Mouse (Mus musculus): Measurements from ENCODE around the gene Meis1. TPM values are rescaled to one million over a fixed set of nuclear protein-coding genes. Genes with fewer than 3 reads are reported as not detected.

The Meis1 gene
- polyA plus RNA-seq, 1 experiment from 2014 or later = 116 TPM

DNA sequence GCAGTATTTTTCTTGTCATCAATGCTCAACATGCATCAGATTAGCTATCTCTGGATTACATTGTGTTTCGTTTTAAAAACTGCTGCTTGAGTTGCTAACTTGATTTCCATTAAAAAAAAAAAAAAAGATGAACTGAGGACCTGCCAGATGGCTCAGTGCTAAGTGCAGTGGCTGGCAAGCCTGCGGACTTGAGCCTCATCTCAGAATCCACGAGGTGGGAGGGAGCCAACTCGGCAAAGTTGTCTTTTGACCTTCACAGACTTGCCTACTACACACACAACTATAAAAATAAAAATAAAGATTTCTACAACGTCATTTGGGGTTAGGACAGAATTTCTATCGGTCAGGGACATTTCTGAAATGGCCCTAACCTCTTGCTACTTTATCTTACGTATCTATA is 62.8 kb downstream of the Meis1 start:
- Histone ChIP-seq H3K4me3 (no peak overlapping the region), H3K9ac (no peak overlapping the region), H3K4me2 (no peak overlapping the region), H3K27me3 (no peaks in the 10 kb centered on the region), H3K36me3 (no peaks in the 10 kb centered on the region), H3K4me1 (peaks cover 27% of the 10 kb centered on the region), H3K9me3 (no peaks in the 10 kb centered on the region), H3K27ac (no peak overlapping the region)
- no peak for ATAC-seq (ENCODE audit: borderline replicate concordance, extremely low read depth, low FRiP score, low TSS enrichment)
- whole genome bisulfite sequencing = 60% methylated on average over 7 of the region's 7 CpGs

DNA sequence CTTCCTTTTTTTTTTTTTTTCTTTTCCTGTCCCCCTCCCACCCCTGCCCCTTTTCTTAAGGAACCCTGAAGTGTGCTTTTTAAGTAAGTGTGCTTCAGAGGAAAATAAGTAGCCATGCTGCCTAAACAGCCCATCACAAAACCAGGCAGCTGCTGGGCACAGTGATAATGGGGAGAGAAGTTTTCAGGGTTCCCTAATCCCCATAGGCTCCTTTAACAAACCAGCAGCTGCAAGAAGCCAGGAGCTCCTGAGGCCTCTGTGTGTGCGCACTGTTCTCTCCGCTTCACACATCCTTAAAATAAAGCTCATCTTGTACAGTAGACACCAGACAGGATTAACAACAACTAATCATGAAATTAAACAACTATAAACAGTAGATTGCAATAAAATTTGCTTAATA is 63.9 kb downstream of the Meis1 start:
- Histone ChIP-seq H3K4me1 (peaks cover 24% of the 10 kb centered on the region), H3K9ac (no peak overlapping the region)
- WGBS = 92% methylated on average over 2 of the region's 2 CpGs

DNA sequence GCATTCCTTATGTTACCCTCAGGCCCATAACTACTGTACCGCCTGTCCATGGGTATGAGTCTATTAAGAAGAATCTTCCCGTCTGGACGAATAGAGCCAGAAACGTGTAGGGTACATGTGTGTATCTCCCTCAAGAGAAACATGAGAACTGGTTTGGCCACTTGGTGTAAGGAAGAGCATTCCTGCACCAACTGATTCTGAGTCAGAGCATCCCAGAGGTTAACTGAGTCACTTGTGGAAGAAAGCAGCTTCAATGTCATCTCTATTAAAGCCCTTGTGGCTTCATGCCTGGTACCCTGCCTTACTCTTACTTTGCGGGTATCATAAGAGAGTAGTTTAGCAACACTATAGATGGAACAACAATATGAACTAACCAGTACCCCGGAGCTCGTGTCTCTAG is 64.9 kb downstream of the Meis1 start:
- Histone ChIP-seq H3K27ac (no peak overlapping the region), H3K4me1 (peaks cover 20% of the 10 kb centered on the region), H3K27me3 (no peaks in the 10 kb centered on the region), H3K4me3 (no peak overlapping the region), H3K36me3 (no peaks in the 10 kb centered on the region), H3K9ac (no peak overlapping the region), H3K9me3 (no peaks in the 10 kb centered on the region), H3K4me2 (no peak overlapping the region)
- 69% methylated on average over 7 of the region's 7 CpGs for WGBS
- no peak for ATAC-seq (ENCODE audit: borderline replicate concordance, extremely low read depth, low FRiP score, low TSS enrichment)

More for the DNA sequence above, 63.9 kb downstream of the Meis1 start:
- Histone ChIP-seq H3K4me2 (no peak overlapping the region), H3K9me3 (no peaks in the 10 kb centered on the region), H3K36me3 (no peaks in the 10 kb centered on the region), H3K27ac (no peak overlapping the region), H3K4me3 (no peak overlapping the region), H3K27me3 (no peaks in the 10 kb centered on the region)
- no peak for ATAC-seq (ENCODE audit: borderline replicate concordance, extremely low read depth, low FRiP score, low TSS enrichment)

DNA sequence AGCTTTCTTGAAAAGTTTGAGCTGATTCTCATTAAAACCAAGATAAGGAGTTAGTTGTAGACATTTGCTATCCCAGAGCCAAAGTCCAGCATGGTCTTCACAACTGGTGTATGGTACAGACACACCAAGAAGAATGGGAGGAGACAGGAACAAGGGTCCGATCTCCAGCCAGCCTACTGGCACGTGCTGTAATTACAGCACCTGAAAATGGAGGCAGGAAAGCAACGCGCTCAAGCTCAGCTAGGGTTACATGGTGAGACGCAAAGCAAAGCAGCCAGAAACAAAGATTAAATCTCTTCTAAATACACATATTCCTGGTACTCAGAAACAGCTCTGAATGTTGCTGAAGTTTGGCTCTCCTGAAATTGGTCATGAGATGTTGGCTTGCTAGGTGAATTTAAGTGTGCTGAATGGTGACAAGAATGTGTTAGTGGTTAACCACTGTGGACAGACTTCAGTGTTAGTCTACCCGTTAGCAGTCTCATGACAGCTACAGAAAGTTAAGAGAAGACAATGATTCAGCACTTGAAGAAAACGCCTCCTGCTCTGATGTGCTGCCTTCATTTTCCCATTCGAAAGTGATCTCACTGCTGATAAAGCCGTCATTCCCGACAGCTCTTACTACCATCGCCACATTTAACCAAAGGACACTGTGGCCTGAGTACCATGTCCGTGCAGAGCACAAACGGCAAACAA is 70.0 kb downstream of the Meis1 start:
- Histone ChIP-seq H3K27me3 (no peaks in the 10 kb centered on the region), H3K9ac (no peak overlapping the region), H3K36me3 (peaks cover 5% of the 10 kb centered on the region; the same call in 1 of the 2 replicates), H3K4me2 (no peak overlapping the region), H3K9me3 (no peaks in the 10 kb centered on the region), H3K4me1 (peaks cover 32% of the 10 kb centered on the region), H3K4me3 (no peak overlapping the region), H3K27ac (no peak overlapping the region)
- ATAC-seq (ENCODE audit: borderline replicate concordance, extremely low read depth, low FRiP score, low TSS enrichment) = no peak
- WGBS = 73% methylated on average over 13 of the region's 13 CpGs

DNA sequence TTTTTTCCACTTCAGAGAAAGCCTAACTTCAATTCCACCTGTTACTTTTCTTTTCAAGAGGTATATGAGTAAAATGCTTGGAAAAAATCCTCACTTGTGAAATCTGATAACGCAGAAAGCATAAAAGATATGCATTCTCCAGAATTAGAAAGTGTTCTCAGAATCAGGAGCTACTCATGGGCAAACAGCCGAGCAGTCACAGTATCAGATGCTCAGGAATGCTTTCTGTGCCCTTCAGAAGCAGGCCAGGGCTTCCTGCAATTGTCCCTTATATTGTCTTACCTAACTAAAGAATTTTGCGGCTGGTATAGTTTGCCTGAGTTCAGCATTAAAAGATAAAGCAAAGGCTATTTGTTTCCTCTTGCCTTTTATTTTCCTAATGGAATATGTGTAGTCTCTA is 71.4 kb downstream of the Meis1 start:
- H3K27ac ChIP-seq = peak overlapping the region; percentile 12; the same call in 1 of the 2 replicates
- H3K4me2 ChIP-seq = no peak overlapping the region
- no peaks in the 10 kb centered on the region for H3K27me3 ChIP-seq
- peaks cover 5% of the 10 kb centered on the region; the same call in 1 of the 2 replicates for H3K36me3 ChIP-seq
- no peak overlapping the region for H3K4me3 ChIP-seq
- 47% methylated on average over 3 of the region's 3 CpGs for WGBS
- H3K4me1 ChIP-seq = peaks cover 34% of the 10 kb centered on the region
- no peak overlapping the region for H3K9ac ChIP-seq
- no peaks in the 10 kb centered on the region for H3K9me3 ChIP-seq
- no peak for ATAC-seq (ENCODE audit: borderline replicate concordance, extremely low read depth, low FRiP score, low TSS enrichment)

DNA sequence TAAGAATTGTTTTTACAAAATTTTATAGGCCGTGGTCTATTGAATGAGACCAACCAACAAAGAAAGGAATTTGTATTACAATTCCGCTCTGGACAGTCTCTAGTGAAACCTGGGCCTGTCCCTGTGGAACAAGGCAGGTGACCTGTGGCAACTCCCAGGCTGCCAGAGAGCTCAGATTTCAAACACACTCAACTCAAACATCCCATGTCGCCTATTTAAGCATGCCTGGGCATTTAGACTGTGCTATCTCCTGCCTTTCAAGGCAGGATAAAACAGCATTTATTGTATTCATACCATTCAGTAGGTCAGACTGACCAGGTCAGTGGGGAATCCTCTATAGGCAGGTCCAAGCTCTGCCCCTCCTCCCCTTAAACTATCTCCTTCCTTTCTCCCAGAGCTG is 73.0 kb downstream of the Meis1 start:
- no peak overlapping the region for H3K4me3 ChIP-seq
- H3K36me3 ChIP-seq = peaks cover 5% of the 10 kb centered on the region; the same call in 1 of the 2 replicates
- H3K27ac ChIP-seq = no peak overlapping the region
- peaks cover 34% of the 10 kb centered on the region for H3K4me1 ChIP-seq
- H3K9me3 ChIP-seq = no peaks in the 10 kb centered on the region
- H3K27me3 ChIP-seq = no peaks in the 10 kb centered on the region
- H3K9ac ChIP-seq = no peak overlapping the region
- ATAC-seq (ENCODE audit: borderline replicate concordance, extremely low read depth, low FRiP score, low TSS enrichment) = no peak
- H3K4me2 ChIP-seq = no peak overlapping the region
- WGBS = 39% methylated on average over 3 of the region's 3 CpGs

DNA sequence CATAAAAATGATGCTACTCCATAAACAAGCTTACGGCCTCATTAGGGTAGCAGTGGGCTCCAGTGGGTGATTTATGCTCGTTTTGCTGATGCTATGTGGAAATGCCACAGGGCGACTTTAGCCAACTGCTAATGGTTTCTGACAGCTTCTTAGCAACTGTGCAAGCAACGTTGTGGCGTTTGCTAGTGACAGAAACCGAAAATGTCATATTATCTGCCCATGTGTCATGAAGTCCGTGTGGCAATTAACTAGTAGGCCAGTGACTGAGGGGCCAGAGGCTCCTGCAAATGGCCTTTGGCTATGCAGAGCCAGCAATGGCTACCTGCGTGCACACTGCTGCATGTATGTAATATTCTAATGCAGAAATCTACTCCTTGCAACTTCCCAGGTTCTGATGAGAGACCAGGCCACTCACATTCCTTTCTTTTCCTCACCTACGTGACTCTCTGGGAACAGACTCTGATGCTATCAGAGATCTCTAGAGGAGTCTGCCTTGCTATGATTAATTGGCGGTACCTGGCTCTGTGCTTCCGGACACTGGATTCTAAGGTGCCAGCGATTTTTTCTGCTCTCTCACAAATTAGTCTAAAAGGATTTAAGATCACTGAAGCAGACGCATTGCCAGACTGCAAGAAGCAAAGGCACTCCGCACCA is 73.7 kb downstream of the Meis1 start:
- H3K27me3 ChIP-seq = no peaks in the 10 kb centered on the region
- ATAC-seq (ENCODE audit: borderline replicate concordance, extremely low read depth, low FRiP score, low TSS enrichment) = no peak
- H3K4me2 ChIP-seq = no peak overlapping the region
- H3K36me3 ChIP-seq = peaks cover 5% of the 10 kb centered on the region; the same call in 1 of the 2 replicates
- H3K9me3 ChIP-seq = no peaks in the 10 kb centered on the region
- no peak overlapping the region for H3K9ac ChIP-seq
- 54% methylated on average over 14 of the region's 14 CpGs for WGBS
- H3K4me3 ChIP-seq = no peak overlapping the region
- H3K27ac ChIP-seq = no peak overlapping the region
- peaks cover 36% of the 10 kb centered on the region for H3K4me1 ChIP-seq

DNA sequence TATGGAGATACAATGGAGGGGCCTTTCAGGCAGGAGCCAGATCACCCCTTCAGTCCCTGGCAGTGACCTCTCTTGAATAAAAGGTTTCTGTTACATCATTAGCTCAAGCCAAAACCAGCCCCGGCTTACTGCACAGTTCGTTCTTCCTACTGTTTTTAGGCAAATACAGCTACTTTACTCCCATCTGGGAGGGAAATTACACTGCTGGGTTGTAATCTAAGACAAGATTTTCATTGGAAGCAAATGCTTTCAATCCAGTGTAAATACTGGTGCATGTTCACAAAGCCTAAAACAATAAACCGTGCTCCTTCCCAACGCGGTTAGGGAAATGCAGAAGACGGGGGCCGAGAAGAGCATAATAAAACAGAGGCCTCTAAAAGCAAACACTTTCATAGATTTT is 74.6 kb downstream of the Meis1 start:
- ATAC-seq (ENCODE audit: borderline replicate concordance, extremely low read depth, low FRiP score, low TSS enrichment) = no peak
- no peak overlapping the region for H3K9ac ChIP-seq
- no peaks in the 10 kb centered on the region for H3K27me3 ChIP-seq
- no peak overlapping the region for H3K4me3 ChIP-seq
- no peak overlapping the region for H3K4me2 ChIP-seq
- 54% methylated on average over 7 of the region's 7 CpGs for WGBS
- H3K36me3 ChIP-seq = peaks cover 5% of the 10 kb centered on the region; the same call in 1 of the 2 replicates
- no peak overlapping the region for H3K27ac ChIP-seq
- H3K4me1 ChIP-seq = peaks cover 36% of the 10 kb centered on the region
- no peaks in the 10 kb centered on the region for H3K9me3 ChIP-seq

DNA sequence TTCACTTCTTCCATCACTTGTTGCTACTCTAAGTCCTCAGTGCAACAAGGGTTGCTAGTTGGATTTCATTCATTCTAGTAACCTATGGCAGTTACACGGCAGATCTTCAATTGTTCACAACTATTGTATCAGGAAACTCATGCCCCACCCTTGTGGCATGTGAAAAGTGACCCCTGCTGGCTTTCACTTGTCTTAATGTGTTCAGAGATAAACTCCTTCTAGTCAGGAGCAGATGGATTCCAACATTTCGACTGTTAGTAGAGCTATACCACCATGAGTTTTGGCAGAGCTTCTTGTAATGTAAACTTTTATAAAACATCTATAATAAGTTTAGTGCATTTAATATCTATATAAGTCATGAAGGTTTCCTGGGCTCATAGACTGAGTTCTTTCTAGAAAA is 75.8 kb downstream of the Meis1 start:
- Histone ChIP-seq H3K9me3 (no peaks in the 10 kb centered on the region), H3K4me1 (peaks cover 38% of the 10 kb centered on the region), H3K4me3 (no peak overlapping the region), H3K27me3 (no peaks in the 10 kb centered on the region), H3K4me2 (no peak overlapping the region), H3K9ac (no peak overlapping the region), H3K27ac (no peak overlapping the region), H3K36me3 (peaks cover 4% of the 10 kb centered on the region; the same call in 1 of the 2 replicates)
- 36% methylated on average over 2 of the region's 2 CpGs for WGBS
- no peak for ATAC-seq (ENCODE audit: borderline replicate concordance, extremely low read depth, low FRiP score, low TSS enrichment)

DNA sequence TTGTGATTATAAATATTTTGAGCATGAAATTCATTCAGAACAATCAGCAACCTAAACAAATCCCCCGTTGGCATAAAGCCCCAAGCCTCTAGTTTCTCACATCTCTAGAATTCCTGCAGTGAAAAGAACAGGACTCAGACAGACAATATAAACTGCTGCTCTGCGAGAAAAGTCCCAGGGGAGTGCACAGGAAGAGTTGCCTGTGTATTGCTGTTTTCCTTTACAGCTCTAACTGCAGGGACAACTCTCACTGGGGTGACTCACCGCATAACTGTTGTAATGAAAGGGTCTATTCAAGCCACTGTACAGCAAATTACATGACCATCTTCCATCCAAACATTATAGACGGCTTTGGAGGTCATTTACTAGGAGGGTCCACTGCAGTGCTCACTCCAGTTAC is 77.9 kb downstream of the Meis1 start:
- no peak overlapping the region for H3K4me3 ChIP-seq
- 46% methylated on average over 4 of the region's 4 CpGs for WGBS
- H3K36me3 ChIP-seq = 0 out of 2 replicates have a peak, but pooled peaks cover 3% of the 10 kb centered on the region
- ATAC-seq (ENCODE audit: borderline replicate concordance, extremely low read depth, low FRiP score, low TSS enrichment) = no peak
- no peak overlapping the region for H3K4me2 ChIP-seq
- H3K27ac ChIP-seq = no peak overlapping the region
- H3K4me1 ChIP-seq = peaks cover 23% of the 10 kb centered on the region; the same call in 1 of the 2 replicates
- H3K27me3 ChIP-seq = no peaks in the 10 kb centered on the region
- no peaks in the 10 kb centered on the region for H3K9me3 ChIP-seq
- no peak overlapping the region for H3K9ac ChIP-seq

DNA sequence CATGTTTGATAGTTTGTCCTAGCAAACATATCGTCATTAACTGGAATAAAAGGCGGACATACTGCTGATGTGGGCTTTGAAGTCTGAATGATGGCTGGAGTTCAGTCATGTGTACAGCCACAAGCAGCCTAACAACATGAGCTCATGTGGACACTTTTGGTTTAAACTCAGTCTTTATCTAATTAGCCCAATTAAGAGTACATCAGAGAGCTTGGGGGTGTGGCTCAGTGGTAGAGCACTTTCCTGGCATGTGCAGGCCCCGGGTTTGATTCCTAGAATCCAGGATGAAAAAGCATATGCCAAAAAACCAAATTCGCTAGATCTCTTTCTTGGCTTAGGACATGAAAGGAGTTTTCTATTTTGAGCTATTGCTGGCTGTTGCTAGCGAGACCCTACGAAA is 83.9 kb downstream of the Meis1 start:
- Histone ChIP-seq H3K4me3 (no peak overlapping the region), H3K36me3 (0 out of 2 replicates have a peak, but pooled peaks cover 7% of the 10 kb centered on the region), H3K27ac (no peak overlapping the region), H3K4me1 (0 out of 2 replicates have a peak, but pooled peaks cover 3% of the 10 kb centered on the region), H3K4me2 (no peak overlapping the region), H3K27me3 (no peaks in the 10 kb centered on the region), H3K9me3 (no peaks in the 10 kb centered on the region), H3K9ac (no peak overlapping the region)
- WGBS = 84% methylated on average over 6 of the region's 6 CpGs
- ATAC-seq (ENCODE audit: borderline replicate concordance, extremely low read depth, low FRiP score, low TSS enrichment) = no peak
